Mouse (Mus musculus) adrenal gland, postnatal 4 days (tissue): ENCODE measurements around the gene Mbd3. TPM values are rescaled to one million over a fixed set of nuclear protein-coding genes. Genes with fewer than 3 reads are reported as not detected.
A peak's percentile ranks its signal among the peaks of the same experiment; 100 is the strongest.

Experiments used
- DNase-seq, 2 experiments: peaks; one replicate each; pipeline ENCODE4 v3.0.0; 2021 to 2022; ENCODE audit warnings: low spot score in 2 of 2, mixed read lengths in 2 of 2
- total RNA-seq, 2 experiments: library from RNA; stranded (reverse); gene quantifications; 2 replicates each; pipeline ENCODE4 v1.2.3; 2021

The Mbd3 gene
- total RNA-seq, 2 experiments from 2014 or later, result 142 to 147 TPM

- DNase-seq, result no peak
These were observed 30.4 kb upstream of the Mbd3 start for GRCm38 (mm10) chr10:80429800-80430199.

DNA sequence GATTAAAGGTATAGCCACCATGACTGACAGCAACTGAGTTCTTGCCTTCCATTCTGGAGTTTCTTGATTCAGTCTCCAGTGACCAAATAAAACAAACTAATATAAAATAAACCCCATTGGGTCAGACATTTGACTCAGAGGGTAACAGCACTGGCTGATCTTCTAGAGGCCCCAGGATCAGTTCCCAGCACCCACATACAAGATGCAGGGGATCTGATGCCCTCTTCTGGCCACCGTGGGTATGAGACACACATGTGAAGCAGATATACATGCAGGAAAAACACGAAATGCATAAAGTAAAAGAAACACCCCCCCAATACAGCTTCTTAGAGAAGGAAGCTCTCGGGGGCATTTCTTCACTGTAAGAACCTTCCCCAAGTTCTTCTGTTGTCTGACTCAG lies 25.7 kb upstream of the Mbd3 start:
- DNase-seq, result no peak

- no peak for DNase-seq
These were observed 24.2 kb upstream of the Mbd3 start for GRCm38 (mm10) chr10:80423562-80423961.

GRCm38 (mm10) chr10:80421651-80422472 lies 22.5 kb upstream of the Mbd3 start:
- DNase-seq, result no peak

DNA sequence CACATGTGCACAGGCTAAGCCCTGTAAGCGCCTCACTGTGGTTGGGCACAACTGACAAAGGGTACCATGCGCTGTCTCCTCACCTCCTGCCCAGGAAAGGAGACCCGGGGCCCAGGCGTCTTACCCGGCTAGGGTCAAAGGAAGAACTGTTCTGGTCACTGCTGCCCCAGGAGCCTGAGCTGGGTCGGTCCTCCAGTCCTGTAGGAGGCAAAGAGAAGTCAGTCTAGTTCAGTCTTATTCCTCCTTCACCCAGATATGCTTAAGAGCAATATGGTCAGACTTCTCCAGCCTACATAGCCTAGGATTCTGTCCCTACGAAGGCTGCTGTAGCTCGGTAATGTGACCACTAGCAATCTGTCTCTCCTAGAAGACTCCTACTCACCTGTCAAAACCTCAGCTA lies 21.9 kb upstream of the Mbd3 start:
- DNase-seq, result no peak

GRCm38 (mm10) chr10:80420729-80421128 lies 21.4 kb upstream of the Mbd3 start:
- no peak for DNase-seq

GRCm38 (mm10) chr10:80419419-80419818 lies 20.1 kb upstream of the Mbd3 start:
- no peak for DNase-seq

DNA sequence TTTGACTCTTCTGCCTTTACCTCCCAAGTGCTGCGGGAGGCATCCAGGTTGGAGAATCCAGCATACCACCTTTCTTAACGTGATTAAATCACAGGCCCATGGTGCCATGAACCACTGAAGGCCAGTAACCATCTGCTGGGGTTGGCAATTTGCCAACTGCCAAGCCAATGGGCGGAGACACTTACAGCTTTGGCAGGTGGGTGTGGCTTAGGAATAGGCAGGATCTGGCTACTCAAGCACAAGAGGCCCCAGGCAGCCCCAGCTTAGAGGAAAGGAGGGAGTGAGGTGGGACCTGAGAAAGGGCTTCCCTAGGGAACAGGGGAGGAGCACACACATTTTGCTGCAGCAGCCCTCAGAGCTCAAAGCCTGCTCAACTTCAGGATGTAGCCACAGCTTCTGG lies 19.0 kb upstream of the Mbd3 start:
- peak in 1 of 2 experiments; percentile 43 for DNase-seq

GRCm38 (mm10) chr10:80417841-80418240 lies 18.5 kb upstream of the Mbd3 start:
- DNase-seq, result no peak

- no peak for DNase-seq
These were observed 18.0 kb upstream of the Mbd3 start for GRCm38 (mm10) chr10:80417371-80417770.

GRCm38 (mm10) chr10:80415566-80415965 lies 16.2 kb upstream of the Mbd3 start:
- DNase-seq, result no peak

DNA sequence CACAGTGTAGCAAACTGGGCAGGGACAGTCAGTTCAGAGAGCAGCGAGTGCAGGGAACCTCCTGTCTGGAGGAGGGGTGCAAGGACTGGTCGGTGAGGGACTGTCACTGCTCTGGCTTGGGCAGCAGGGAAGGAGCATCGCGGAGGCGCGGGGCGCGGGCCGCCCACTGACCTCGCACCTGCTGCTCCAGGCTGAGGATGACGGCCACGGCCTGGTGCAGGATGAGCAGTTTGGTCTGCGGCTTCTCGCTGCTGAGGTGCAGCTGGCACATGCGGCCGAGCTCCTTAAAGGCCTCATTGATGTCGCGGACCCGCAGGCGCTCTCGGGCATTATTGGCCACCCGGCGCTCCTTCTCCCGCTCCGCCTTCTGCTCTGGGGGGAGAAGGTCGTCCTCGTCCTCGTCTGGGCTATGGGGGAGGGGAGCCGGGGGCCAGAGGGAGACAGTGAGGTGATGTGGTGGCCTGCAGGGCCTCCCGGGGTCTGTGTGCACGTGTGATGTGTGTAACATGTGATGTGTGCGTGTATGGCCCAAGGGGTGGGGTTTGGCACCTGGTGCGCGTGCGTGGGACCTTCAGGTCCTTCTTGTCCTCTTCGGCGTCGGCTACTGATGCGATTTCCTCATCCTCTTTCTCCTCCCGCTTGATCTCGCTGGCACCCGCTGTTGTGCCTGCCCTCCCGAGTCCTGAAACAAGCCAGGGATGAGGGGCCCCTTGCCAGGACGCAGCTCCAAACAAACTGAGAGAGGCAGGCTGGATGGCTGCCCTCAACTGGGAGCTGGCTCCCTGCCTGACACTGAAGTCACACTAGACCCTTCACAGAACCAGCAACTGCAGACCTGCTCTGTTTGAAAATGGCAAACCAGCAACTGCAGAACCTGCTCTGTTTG lies 13.5 kb upstream of the Mbd3 start:
- no peak for DNase-seq

DNA sequence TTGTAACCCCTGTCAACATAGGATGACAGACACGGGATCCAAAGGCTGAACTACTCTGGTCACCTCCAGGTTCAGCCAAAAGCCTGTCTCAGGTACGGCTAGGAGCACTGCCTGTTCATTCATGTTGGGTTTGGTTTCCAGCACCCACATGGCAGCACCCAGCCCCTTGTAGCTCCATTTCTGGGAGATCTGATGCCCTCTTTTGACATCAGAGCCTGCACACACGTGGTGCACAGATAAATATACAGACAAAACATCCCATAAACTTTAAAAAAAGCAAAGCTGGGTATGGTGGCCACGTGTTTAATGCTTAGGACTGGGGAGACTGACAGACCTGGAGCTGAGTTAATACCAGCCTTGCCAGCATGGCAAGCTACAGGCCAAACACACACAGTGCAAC lies 8.6 kb upstream of the Mbd3 start:
- DNase-seq, result no peak

GRCm38 (mm10) chr10:80406684-80407501 lies 7.5 kb upstream of the Mbd3 start, which contains the start of gene Uqcr11:
Gene Uqcr11 (minus strand): TSS chr10:80406830.
- peak; percentile 73 to 88 for DNase-seq

DNA sequence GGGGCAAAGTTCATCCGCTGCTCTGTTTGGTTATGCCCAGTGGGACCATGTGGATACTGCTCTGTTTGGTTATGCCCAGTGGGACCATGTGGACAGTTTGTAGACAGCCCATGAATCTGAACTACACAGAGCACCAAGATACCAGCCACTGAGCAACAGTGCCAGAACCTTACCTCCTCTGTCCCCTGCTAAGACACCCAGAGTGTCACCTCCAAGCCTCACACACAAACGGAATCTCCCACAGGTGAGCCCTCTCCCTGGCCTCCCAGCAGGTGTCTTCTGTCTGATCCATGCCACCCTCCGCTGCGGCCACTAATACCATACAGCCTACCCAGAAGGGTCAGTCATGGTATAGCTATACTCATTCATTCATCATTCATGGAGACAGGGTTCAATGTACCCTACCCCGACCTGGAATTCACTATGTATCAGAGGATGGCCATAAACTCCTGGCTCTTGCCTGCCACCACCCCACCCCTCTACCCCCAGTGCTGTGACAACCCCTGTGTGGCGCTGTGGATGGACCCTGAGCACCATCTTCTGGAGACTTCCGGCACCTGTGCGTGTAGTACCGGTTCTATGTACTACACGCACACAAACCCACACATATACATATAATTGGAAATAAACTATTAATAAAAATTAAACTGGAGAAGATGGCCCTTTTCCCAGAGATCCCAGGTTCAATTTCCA lies 6.3 kb upstream of the Mbd3 start:
- no peak for DNase-seq

GRCm38 (mm10) chr10:80403044-80403692 lies 3.8 kb upstream of the Mbd3 start:
- peak in 1 of 2 experiments; percentile 50 for DNase-seq

GRCm38 (mm10) chr10:80400704-80401161 lies 1.4 kb upstream of the Mbd3 start:
- no peak for DNase-seq

- DNase-seq, result no peak
These were observed 788 bp upstream of the Mbd3 start for GRCm38 (mm10) chr10:80399973-80400703.

- DNase-seq, result peak; percentile 94 to 99
These were observed 595 bp downstream of the Mbd3 start for GRCm38 (mm10) chr10:80398719-80399190.
